Mouse (Mus musculus): ENCODE measurements around the gene Krit1. TPM values are rescaled to one million over a fixed set of nuclear protein-coding genes. Genes with fewer than 3 reads are reported as not detected.
A peak's percentile ranks its signal among the peaks of the same experiment; 100 is the strongest.
"Not testable (repeated sequence)": the region's sequence is repeated elsewhere in the genome, so short reads cannot be mapped to it uniquely, and the experiment has no call there.

The Krit1 gene
- polyA plus RNA-seq, 1 experiment, result 40.5 TPM

GRCm38 (mm10) chr5:3791048-3791447, 11.9 kb upstream of the Krit1 start:
- no peak overlapping the region for H3K4me3 ChIP-seq (replicated peaks; ENCODE audit: insufficient read depth, low read depth, low read length)
- H3K27me3 ChIP-seq (ENCODE audit: control insufficient read depth, insufficient read depth, low read length), result no peaks in the 10 kb centered on the region
- no peak overlapping the region for H3K27ac ChIP-seq (ENCODE audit: insufficient read depth, low read length)
- DNase-seq, result no peak
- TF ChIP-seq POLR2A (IDR thresholded peaks at IDR 0.05; ENCODE audit: borderline replicate concordance, insufficient read depth, low read length) (no peak), CTCF (IDR thresholded peaks at IDR 0.05; ENCODE audit: borderline replicate concordance, insufficient read depth, low read depth, low read length) (no peak)
- no peaks in the 10 kb centered on the region for H3K4me1 ChIP-seq (ENCODE audit: control insufficient read depth, insufficient read depth, low read length)

GRCm38 (mm10) chr5:3797101-3797500, 5.9 kb upstream of the Krit1 start:
- not testable (repeated sequence) for H3K4me1 ChIP-seq (ENCODE audit: control insufficient read depth, insufficient read depth, low read length); H3K4me3 ChIP-seq (replicated peaks; ENCODE audit: insufficient read depth, low read depth, low read length); H3K27ac ChIP-seq (ENCODE audit: insufficient read depth, low read length); DNase-seq; H3K27me3 ChIP-seq (ENCODE audit: control insufficient read depth, insufficient read depth, low read length)
- 70% methylated on average over 2 of the region's 2 CpGs for WGBS

GRCm38 (mm10) chr5:3798656-3799055, 4.3 kb upstream of the Krit1 start:
- not testable (repeated sequence) for H3K27ac ChIP-seq (ENCODE audit: insufficient read depth, low read length); H3K27me3 ChIP-seq (ENCODE audit: control insufficient read depth, insufficient read depth, low read length); H3K4me3 ChIP-seq (replicated peaks; ENCODE audit: insufficient read depth, low read depth, low read length); DNase-seq; H3K4me1 ChIP-seq (ENCODE audit: control insufficient read depth, insufficient read depth, low read length)

GRCm38 (mm10) chr5:3800041-3800440, 2.9 kb upstream of the Krit1 start:
- no peak overlapping the region for H3K27ac ChIP-seq (ENCODE audit: insufficient read depth, low read length)
- 77% methylated on average over 1 of the region's 1 CpGs for WGBS
- no peaks in the 10 kb centered on the region for H3K27me3 ChIP-seq (ENCODE audit: control insufficient read depth, insufficient read depth, low read length)
- DNase-seq, result no peak
- no peak overlapping the region for H3K4me3 ChIP-seq (replicated peaks; ENCODE audit: insufficient read depth, low read depth, low read length)
- H3K4me1 ChIP-seq (ENCODE audit: control insufficient read depth, insufficient read depth, low read length), result peaks cover 3% of the 10 kb centered on the region; the same call in 1 of the 2 replicates
- TF ChIP-seq POLR2A (IDR thresholded peaks at IDR 0.05; ENCODE audit: borderline replicate concordance, insufficient read depth, low read length), result no peak
- TF ChIP-seq CTCF (IDR thresholded peaks at IDR 0.05; ENCODE audit: borderline replicate concordance, insufficient read depth, low read depth, low read length), result no peak

- Histone ChIP-seq H3K4me3 (replicated peaks; ENCODE audit: insufficient read depth, low read depth, low read length) (no peak overlapping the region), H3K4me1 (ENCODE audit: control insufficient read depth, insufficient read depth, low read length) (peaks cover 3% of the 10 kb centered on the region; the same call in 1 of the 2 replicates), H3K27ac (ENCODE audit: insufficient read depth, low read length) (no peak overlapping the region), H3K27me3 (ENCODE audit: control insufficient read depth, insufficient read depth, low read length) (no peaks in the 10 kb centered on the region)
- DNase-seq, result no peak
- 72% methylated on average over 4 of the region's 4 CpGs for WGBS
- TF ChIP-seq POLR2A (IDR thresholded peaks at IDR 0.05; ENCODE audit: borderline replicate concordance, insufficient read depth, low read length) (no peak), CTCF (IDR thresholded peaks at IDR 0.05; ENCODE audit: borderline replicate concordance, insufficient read depth, low read depth, low read length) (no peak)
Measured at GRCm38 (mm10) chr5:3800881-3801280, 2.1 kb upstream of the Krit1 start.

GRCm38 (mm10) chr5:3801672-3802432, 1.1 kb upstream of the Krit1 start:
- Histone ChIP-seq H3K4me1 (ENCODE audit: control insufficient read depth, insufficient read depth, low read length) (peaks cover 3% of the 10 kb centered on the region; the same call in 1 of the 2 replicates), H3K27me3 (ENCODE audit: control insufficient read depth, insufficient read depth, low read length) (no peaks in the 10 kb centered on the region), H3K27ac (ENCODE audit: insufficient read depth, low read length) (no peak overlapping the region), H3K4me3 (replicated peaks; ENCODE audit: insufficient read depth, low read depth, low read length) (peak overlapping the region; percentile 79)
- no peak for DNase-seq
- no peak for TF ChIP-seq CTCF (IDR thresholded peaks at IDR 0.05; ENCODE audit: borderline replicate concordance, insufficient read depth, low read depth, low read length)
- TF ChIP-seq POLR2A (IDR thresholded peaks at IDR 0.05; ENCODE audit: borderline replicate concordance, insufficient read depth, low read length), result no peak
- WGBS, result 6% methylated on average over 18 of the region's 18 CpGs

- no peak for DNase-seq
- under 1% methylated on average over 36 of the region's 36 CpGs for WGBS
- peak overlapping the region; percentile 79 for H3K4me3 ChIP-seq (replicated peaks; ENCODE audit: insufficient read depth, low read depth, low read length)
- TF ChIP-seq CTCF (IDR thresholded peaks at IDR 0.05; ENCODE audit: borderline replicate concordance, insufficient read depth, low read depth, low read length), result no peak
- H3K4me1 ChIP-seq (ENCODE audit: control insufficient read depth, insufficient read depth, low read length), result peaks cover 3% of the 10 kb centered on the region; the same call in 1 of the 2 replicates
- H3K27ac ChIP-seq (ENCODE audit: insufficient read depth, low read length), result peak overlapping the region; percentile 16; the same call in 1 of the 2 replicates
- no peaks in the 10 kb centered on the region for H3K27me3 ChIP-seq (ENCODE audit: control insufficient read depth, insufficient read depth, low read length)
Measured at GRCm38 (mm10) chr5:3803292-3804165, 545 bp downstream of the Krit1 start.

- Histone ChIP-seq H3K27me3 (ENCODE audit: control insufficient read depth, insufficient read depth, low read length) (no peaks in the 10 kb centered on the region), H3K4me1 (ENCODE audit: control insufficient read depth, insufficient read depth, low read length) (no peaks in the 10 kb centered on the region), H3K27ac (ENCODE audit: insufficient read depth, low read length) (no peak overlapping the region), H3K4me3 (replicated peaks; ENCODE audit: insufficient read depth, low read depth, low read length) (no peak overlapping the region)
- WGBS, result 94% methylated on average over 1 of the region's 1 CpGs
- no peak for TF ChIP-seq CTCF (IDR thresholded peaks at IDR 0.05; ENCODE audit: borderline replicate concordance, insufficient read depth, low read depth, low read length)
- TF ChIP-seq POLR2A (IDR thresholded peaks at IDR 0.05; ENCODE audit: borderline replicate concordance, insufficient read depth, low read length), result no peak
- no peak for DNase-seq
Measured at GRCm38 (mm10) chr5:3808472-3808871, 5.5 kb downstream of the Krit1 start.
